Mouse (Mus musculus): ENCODE measurements around the gene Scn4b.

- TF ChIP-seq CTCF (IDR thresholded peaks at IDR 0.05; ENCODE audit: control insufficient read depth, insufficient read depth, low read length) = no peak
- TF ChIP-seq POLR2A (IDR thresholded peaks at IDR 0.05; ENCODE audit: borderline replicate concordance, control insufficient read depth, low read depth, low read length) = no peak
Measured at GRCm38 (mm10) chr9:45195468-45195867, 57.3 kb downstream of the Scn4b start.

Measured in bone marrow, adult 2 months (tissue).